Mouse (Mus musculus): Measurements from ENCODE around the gene Gm5617. TPM values are rescaled to one million over a fixed set of nuclear protein-coding genes. Genes with fewer than 3 reads are reported as not detected.
"Not testable (repeated sequence)": the region's sequence is repeated elsewhere in the genome, so short reads cannot be mapped to it uniquely, and the experiment has no call there.

The Gm5617 gene
- polyA plus RNA-seq (2016; fragmentation: Nextera tagmentation; extraction: Ambion mirVana) = 26.8 and 27.9 TPM in 2 replicates

GRCm38 (mm10) chr9:48494817-48495547, at the start of gene Gm5617, which contains the start of gene Rbm7:
Gm5617 (plus strand) TSS chr9:48495442.
Rbm7 (minus strand) TSS chr9:48495299.
- Histone ChIP-seq H3K4me3 (peak within 1 kb of the TSS; percentile 83), H3K36me3 (replicated peaks) (peaks cover 39% of the 10 kb centered on the region), H3K4me1 (peaks cover 16% of the 10 kb centered on the region), H3K9me3 (no peaks in the 10 kb centered on the region), H3K27me3 (replicated peaks; ENCODE audit: low read depth, poor library complexity, severe bottlenecking) (peaks cover 8% of the 10 kb centered on the region; the same call in 1 of the 2 replicates), H3K27ac (replicated peaks) (peak within 1 kb of the TSS; percentile 96)
- peak; percentile 94 for DNase-seq (ENCODE audit: low spot score)
- under 1% methylated on average over 72 of the region's 72 CpGs for WGBS

DNA sequence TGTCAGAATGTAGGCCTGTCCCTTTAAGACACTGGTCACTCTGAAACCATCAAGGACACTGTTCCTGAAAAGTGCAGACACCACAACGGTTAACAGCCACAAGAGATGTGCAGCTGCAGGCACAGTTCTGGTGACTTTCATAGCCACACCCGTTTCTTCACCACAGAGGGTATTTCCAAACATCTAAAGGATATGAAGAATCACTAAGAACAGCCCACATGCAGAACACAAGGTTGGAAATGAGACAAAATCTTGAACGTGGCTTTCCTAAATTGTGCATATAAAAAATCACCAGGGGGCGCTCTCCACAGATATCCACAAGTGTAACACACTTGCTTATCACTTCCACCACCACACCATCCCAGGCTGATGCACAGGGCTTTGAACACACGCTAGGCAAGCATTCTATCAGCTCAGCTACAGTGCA, 47.4 kb upstream of the Gm5617 start:
- H3K4me3 ChIP-seq = no peak overlapping the region
- no peaks in the 10 kb centered on the region for H3K27me3 ChIP-seq (replicated peaks; ENCODE audit: low read depth, poor library complexity, severe bottlenecking)
- 45% methylated on average over 5 of the region's 5 CpGs for WGBS
- no peaks in the 10 kb centered on the region for H3K4me1 ChIP-seq
- DNase-seq (ENCODE audit: low spot score) = peak; percentile 25
- H3K9me3 ChIP-seq = no peaks in the 10 kb centered on the region
- no peak overlapping the region for H3K27ac ChIP-seq (replicated peaks)
- no peaks in the 10 kb centered on the region for H3K36me3 ChIP-seq (replicated peaks)

GRCm38 (mm10) chr9:48450066-48450465, 45.2 kb upstream of the Gm5617 start:
- Histone ChIP-seq H3K4me1 (no peaks in the 10 kb centered on the region), H3K27me3 (replicated peaks; ENCODE audit: low read depth, poor library complexity, severe bottlenecking) (no peaks in the 10 kb centered on the region), H3K36me3 (replicated peaks) (no peaks in the 10 kb centered on the region), H3K9me3 (no peaks in the 10 kb centered on the region), H3K27ac (replicated peaks) (no peak overlapping the region), H3K4me3 (no peak overlapping the region)
- 92% methylated on average over 17 of the region's 17 CpGs for WGBS
- DNase-seq (ENCODE audit: low spot score) = no peak

- DNase-seq (ENCODE audit: low spot score) = no peak
- Histone ChIP-seq H3K4me3 (no peak overlapping the region), H3K27ac (replicated peaks) (no peak overlapping the region), H3K36me3 (replicated peaks) (no peaks in the 10 kb centered on the region), H3K4me1 (no peaks in the 10 kb centered on the region), H3K27me3 (replicated peaks; ENCODE audit: low read depth, poor library complexity, severe bottlenecking) (no peaks in the 10 kb centered on the region), H3K9me3 (no peaks in the 10 kb centered on the region)
- 85% methylated on average over 3 of the region's 3 CpGs for WGBS
These were observed 39.3 kb upstream of the Gm5617 start for GRCm38 (mm10) chr9:48455961-48456360.

GRCm38 (mm10) chr9:48458879-48459278, 36.4 kb upstream of the Gm5617 start:
- H3K36me3 ChIP-seq (replicated peaks) = no peaks in the 10 kb centered on the region
- no peaks in the 10 kb centered on the region for H3K9me3 ChIP-seq
- DNase-seq (ENCODE audit: low spot score) = no peak
- H3K27ac ChIP-seq (replicated peaks) = no peak overlapping the region
- WGBS = 71% methylated on average over 3 of the region's 3 CpGs
- H3K4me1 ChIP-seq = no peaks in the 10 kb centered on the region
- no peaks in the 10 kb centered on the region for H3K27me3 ChIP-seq (replicated peaks; ENCODE audit: low read depth, poor library complexity, severe bottlenecking)
- no peak overlapping the region for H3K4me3 ChIP-seq

DNA sequence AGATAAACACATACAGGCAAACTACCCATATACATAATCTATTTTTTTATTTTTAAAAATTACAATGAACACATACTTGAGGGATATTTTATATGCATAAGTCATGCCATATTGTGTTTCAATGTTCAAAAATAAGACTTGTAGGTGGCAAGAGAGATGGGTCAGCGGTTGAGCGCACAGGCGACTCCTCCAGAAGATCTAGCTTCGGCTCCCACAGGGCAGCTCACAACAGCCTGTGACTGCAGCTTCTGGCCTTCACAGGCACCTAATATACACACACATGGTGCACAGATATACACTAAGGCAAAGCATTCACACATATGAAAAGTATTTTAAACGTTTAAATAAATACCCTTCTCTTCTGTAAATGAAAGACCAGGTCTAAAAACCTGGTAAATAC, 35.9 kb upstream of the Gm5617 start:
- Histone ChIP-seq H3K36me3 (replicated peaks) (no peaks in the 10 kb centered on the region), H3K27ac (replicated peaks) (no peak overlapping the region), H3K4me1 (no peaks in the 10 kb centered on the region), H3K4me3 (no peak overlapping the region), H3K27me3 (replicated peaks; ENCODE audit: low read depth, poor library complexity, severe bottlenecking) (no peaks in the 10 kb centered on the region), H3K9me3 (no peaks in the 10 kb centered on the region)
- DNase-seq (ENCODE audit: low spot score) = no peak
- WGBS = 92% methylated on average over 5 of the region's 5 CpGs

- 93% methylated on average over 8 of the region's 8 CpGs for WGBS
- peaks cover 7% of the 10 kb centered on the region for H3K36me3 ChIP-seq (replicated peaks)
- peaks cover 5% of the 10 kb centered on the region; the same call in 1 of the 2 replicates for H3K9me3 ChIP-seq
- no peak overlapping the region for H3K4me3 ChIP-seq
- H3K27ac ChIP-seq (replicated peaks) = no peak overlapping the region
- H3K4me1 ChIP-seq = no peaks in the 10 kb centered on the region
- no peaks in the 10 kb centered on the region for H3K27me3 ChIP-seq (replicated peaks; ENCODE audit: low read depth, poor library complexity, severe bottlenecking)
- no peak for DNase-seq (ENCODE audit: low spot score)
These were observed 34.5 kb upstream of the Gm5617 start for GRCm38 (mm10) chr9:48460720-48461119.

DNA sequence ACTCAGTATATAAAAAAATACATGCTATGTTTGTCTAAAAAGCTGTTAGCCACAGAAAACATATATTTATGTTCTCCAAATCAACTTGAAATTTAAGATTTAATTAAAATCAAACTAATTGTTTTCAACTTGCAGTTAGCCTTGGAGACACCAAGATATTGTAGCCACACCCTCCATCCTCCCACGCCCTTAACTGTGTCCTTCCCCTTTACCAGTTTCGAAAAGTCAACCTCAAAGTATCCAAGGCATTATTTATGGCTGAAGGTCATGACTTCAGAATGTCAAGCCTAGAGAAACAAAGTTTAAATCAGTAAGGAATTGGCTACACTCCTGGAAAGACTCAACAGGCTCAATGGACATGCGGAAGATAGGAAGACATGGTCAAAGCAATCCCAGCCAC, 33.7 kb upstream of the Gm5617 start:
- no peak overlapping the region for H3K4me3 ChIP-seq
- H3K27ac ChIP-seq (replicated peaks) = no peak overlapping the region
- H3K4me1 ChIP-seq = no peaks in the 10 kb centered on the region
- H3K9me3 ChIP-seq = peaks cover 8% of the 10 kb centered on the region; the same call in 1 of the 2 replicates
- 92% methylated on average over 3 of the region's 3 CpGs for WGBS
- no peaks in the 10 kb centered on the region for H3K27me3 ChIP-seq (replicated peaks; ENCODE audit: low read depth, poor library complexity, severe bottlenecking)
- H3K36me3 ChIP-seq (replicated peaks) = peaks cover 13% of the 10 kb centered on the region
- DNase-seq (ENCODE audit: low spot score) = no peak

DNA sequence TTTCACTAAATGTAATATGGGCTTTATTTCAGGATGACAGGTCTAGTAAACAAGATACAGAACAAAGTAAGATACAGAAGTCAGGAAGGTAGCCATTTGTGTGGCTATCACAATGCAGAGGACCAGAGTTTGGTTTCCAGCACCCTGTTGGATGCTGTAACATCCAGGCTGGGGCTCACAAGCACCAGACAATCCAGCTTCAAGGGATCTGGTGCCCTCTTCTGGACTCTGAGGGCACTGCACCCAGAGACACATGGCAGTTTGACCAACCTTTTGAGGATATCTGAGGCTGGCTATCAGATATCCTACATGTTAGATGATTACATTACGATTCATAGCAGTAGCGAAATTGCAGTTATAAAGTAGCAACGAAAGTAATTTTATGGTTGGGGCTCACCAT, 29.6 kb upstream of the Gm5617 start:
- Histone ChIP-seq H3K9me3 (peaks cover 8% of the 10 kb centered on the region; the same call in 1 of the 2 replicates), H3K27me3 (replicated peaks; ENCODE audit: low read depth, poor library complexity, severe bottlenecking) (no peaks in the 10 kb centered on the region), H3K4me1 (no peaks in the 10 kb centered on the region), H3K36me3 (replicated peaks) (peaks cover 38% of the 10 kb centered on the region), H3K27ac (replicated peaks) (no peak overlapping the region), H3K4me3 (no peak overlapping the region)
- no peak for DNase-seq (ENCODE audit: low spot score)
- WGBS = 93% methylated on average over 3 of the region's 3 CpGs

DNA sequence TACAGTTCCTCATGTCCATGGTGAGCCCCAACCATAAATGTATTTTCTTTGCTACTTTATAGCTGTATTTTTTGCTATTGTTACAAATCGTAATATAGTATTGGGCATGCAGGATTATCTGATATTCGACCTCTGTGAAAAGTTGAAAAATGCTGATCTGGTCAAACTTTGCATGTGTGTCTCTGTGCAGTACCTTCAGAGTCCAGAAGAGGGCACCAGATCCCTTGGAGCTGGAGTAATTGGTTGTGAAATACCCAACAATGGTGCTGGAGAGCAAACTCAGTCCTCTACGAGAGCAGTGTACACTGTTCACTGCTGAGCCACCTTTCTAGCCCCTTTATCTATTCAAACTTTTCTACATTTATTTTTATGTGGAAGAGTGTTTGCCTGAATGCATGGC, 28.4 kb upstream of the Gm5617 start:
- H3K36me3 ChIP-seq (replicated peaks) = peaks cover 49% of the 10 kb centered on the region
- WGBS = 76% methylated on average over 3 of the region's 3 CpGs
- no peak overlapping the region for H3K27ac ChIP-seq (replicated peaks)
- H3K27me3 ChIP-seq (replicated peaks; ENCODE audit: low read depth, poor library complexity, severe bottlenecking) = no peaks in the 10 kb centered on the region
- no peak overlapping the region for H3K4me3 ChIP-seq
- peaks cover 8% of the 10 kb centered on the region; the same call in 1 of the 2 replicates for H3K9me3 ChIP-seq
- H3K4me1 ChIP-seq = no peaks in the 10 kb centered on the region
- peak; percentile 54 for DNase-seq (ENCODE audit: low spot score)

- not testable (repeated sequence) for H3K4me3 ChIP-seq; H3K9me3 ChIP-seq; H3K4me1 ChIP-seq; DNase-seq (ENCODE audit: low spot score); H3K27ac ChIP-seq (replicated peaks); H3K27me3 ChIP-seq (replicated peaks; ENCODE audit: low read depth, poor library complexity, severe bottlenecking)
- 97% methylated on average over 5 of the region's 5 CpGs for WGBS
- H3K36me3 ChIP-seq (replicated peaks) = peaks cover 50% of the 10 kb centered on the region
These were observed 27.8 kb upstream of the Gm5617 start for GRCm38 (mm10) chr9:48467471-48467870.

DNA sequence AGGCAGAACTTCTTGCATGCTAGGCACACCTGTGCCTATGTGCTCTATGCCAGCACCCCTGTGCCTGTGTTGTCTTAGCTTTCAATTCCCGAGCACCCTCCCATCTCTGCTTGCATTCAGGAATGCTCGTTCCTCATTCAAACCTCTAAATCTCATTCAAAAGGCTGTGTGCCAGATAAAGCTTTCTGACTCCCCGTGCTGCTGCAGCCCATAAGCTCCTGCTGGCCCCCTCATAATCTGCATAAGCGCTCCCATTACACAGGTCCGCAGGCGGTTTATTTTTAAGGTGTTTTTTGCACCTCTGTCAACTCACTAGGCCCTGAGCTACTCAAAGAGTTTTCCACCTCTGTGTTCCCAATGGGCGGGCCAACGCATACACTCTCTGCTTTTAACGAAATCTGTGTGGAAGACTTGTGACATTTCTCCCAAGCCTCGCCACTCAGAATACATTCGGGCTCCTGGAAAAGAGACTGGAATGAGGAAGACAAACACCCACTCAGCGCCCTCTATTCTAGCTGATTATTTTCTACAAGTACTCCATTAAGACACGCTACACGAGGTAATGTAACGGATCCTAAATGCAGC, 22.7 kb upstream of the Gm5617 start:
- H3K4me3 ChIP-seq = no peak overlapping the region
- H3K27me3 ChIP-seq (replicated peaks; ENCODE audit: low read depth, poor library complexity, severe bottlenecking) = no peaks in the 10 kb centered on the region
- 90% methylated on average over 15 of the region's 15 CpGs for WGBS
- H3K27ac ChIP-seq (replicated peaks) = no peak overlapping the region
- no peak for DNase-seq (ENCODE audit: low spot score)
- H3K36me3 ChIP-seq (replicated peaks) = peaks cover 63% of the 10 kb centered on the region
- no peaks in the 10 kb centered on the region for H3K9me3 ChIP-seq
- H3K4me1 ChIP-seq = no peaks in the 10 kb centered on the region

- Histone ChIP-seq H3K36me3 (replicated peaks) (peaks cover 63% of the 10 kb centered on the region), H3K4me1 (no peaks in the 10 kb centered on the region), H3K27me3 (replicated peaks; ENCODE audit: low read depth, poor library complexity, severe bottlenecking) (no peaks in the 10 kb centered on the region), H3K27ac (replicated peaks) (no peak overlapping the region), H3K9me3 (no peaks in the 10 kb centered on the region), H3K4me3 (no peak overlapping the region)
- WGBS = 93% methylated on average over 12 of the region's 12 CpGs
- DNase-seq (ENCODE audit: low spot score) = no peak
These were observed 22.1 kb upstream of the Gm5617 start for GRCm38 (mm10) chr9:48473131-48473530.
